Mouse (Mus musculus) ES-Bruce4 (cell line): Measurements from ENCODE around the gene Tcf12.

Experiments
- CTCF ChIP-seq: IDR thresholded peaks from one replicate; pipeline ENCODE4 v1.8.1; 2011; ENCODE audit warnings: low read depth, low read length
- EP300 ChIP-seq: IDR thresholded peaks from 2 replicates; pipeline ENCODE4 v1.6.1; 2011; ENCODE audit warnings: low read depth, low read length; ENCODE audit not compliant: insufficient read depth
- POLR2A ChIP-seq: IDR thresholded peaks from one replicate; pipeline ENCODE4 v1.8.1; 2011; ENCODE audit warnings: low read length; ENCODE audit not compliant: insufficient read depth

GRCm38 (mm10) chr9:71798176-71798575 is 313.5 kb downstream of the Tcf12 start:
- TF ChIP-seq POLR2A = no peak
- TF ChIP-seq EP300 = no peak
- TF ChIP-seq CTCF = no peak
